Mouse (Mus musculus) G1E (cell line): ENCODE measurements around the gene Rtn4rl1. TPM values are rescaled to one million over a fixed set of nuclear protein-coding genes. Genes with fewer than 3 reads are reported as not detected.

Source experiments
- ATAC-seq: 2 replicates; pipeline ENCODE4 v1.8.0; 2016; ENCODE audit warnings: mild to moderate bottlenecking; ENCODE audit not compliant: insufficient number of reproducible peaks, poor library complexity, low FRiP score, severe bottlenecking; ENCODE audit errors: extremely low read depth
- DNase-seq: peaks from one replicate; pipeline ENCODE4 v3.0.0; 2012; ENCODE audit warnings: low spot score
- H3K27me3 ChIP-seq: 2 replicates; pipeline ENCODE4 v1.6.1; 2012; ENCODE audit warnings: mild to moderate bottlenecking, low read length, inconsistent platforms; ENCODE audit not compliant: insufficient read depth
- H3K36me3 ChIP-seq: replicated peaks from 2 replicates; pipeline ENCODE3; 2012; ENCODE audit warnings: mild to moderate bottlenecking, inconsistent platforms
- H3K4me1 ChIP-seq: 2 replicates; pipeline ENCODE4 v1.6.1; 2012; ENCODE audit warnings: low read depth, low read length, inconsistent platforms, mixed read lengths; ENCODE audit not compliant: insufficient read depth
- H3K4me3 ChIP-seq: 2 replicates; pipeline ENCODE4 v1.5.1; 2012; ENCODE audit warnings: low read depth, mild to moderate bottlenecking, inconsistent platforms, low read length, moderate library complexity, mixed read lengths
- H3K9me3 ChIP-seq: replicated peaks from 2 replicates; pipeline ENCODE4 v1.6.1; 2012; ENCODE audit warnings: inconsistent platforms
- CTCF ChIP-seq: IDR thresholded peaks from 2 replicates; pipeline ENCODE4 v1.5.1; 2012; ENCODE audit warnings: low read depth, low read length, inconsistent platforms, mixed read lengths
- GATA1 ChIP-seq: IDR thresholded peaks from 2 replicates; pipeline ENCODE4 v1.6.1; 2012; ENCODE audit warnings: borderline replicate concordance, low read length, inconsistent platforms, mixed read lengths
- GATA2 ChIP-seq: IDR thresholded peaks from 2 replicates; pipeline ENCODE4 v1.6.1; 2012; ENCODE audit warnings: low read depth, low read length, inconsistent platforms, borderline replicate concordance
- POLR2AphosphoS5 ChIP-seq: IDR thresholded peaks from 2 replicates; pipeline ENCODE4 v1.6.1; 2012; ENCODE audit warnings: low read depth, low read length, inconsistent platforms; ENCODE audit not compliant: insufficient replicate concordance
- TAL1 ChIP-seq: conservative IDR thresholded peaks from 2 replicates; pipeline ENCODE4 v1.6.1; 2012; ENCODE audit warnings: low read depth, low read length, inconsistent platforms, mixed read lengths
- polyA plus RNA-seq: library from polyadenylated mRNA; stranded (reverse); fragments of >175 nt; gene quantifications from 2 replicates; pipeline ENCODE4 v1.2.3, GENCODE M21; 2012
- total RNA-seq, 2 experiments: library from RNA; stranded (forward) in 1 of 2; stranded (reverse) in 1 of 2; fragments of 200-1000 nt in 1 of 2; fragments of >200 nt in 1 of 2; fragmentation: Nextera tagmentation in 1 of 2; gene quantifications; 2 replicates each; pipeline ENCODE4 v1.2.3; 2014 to 2017

The Rtn4rl1 gene
- total and polyA plus RNA-seq, 3 experiments: not detected

- no peak for ATAC-seq
- Histone ChIP-seq H3K9me3 (peaks cover 39% of the 10 kb centered on the region), H3K4me1 (peaks cover 16% of the 10 kb centered on the region), H3K4me3 (no peak overlapping the region), H3K27me3 (peaks cover 13% of the 10 kb centered on the region), H3K36me3 (peaks cover 75% of the 10 kb centered on the region)
- no peak for DNase-seq
- no peak for TF ChIP-seq GATA2
- no peak for TF ChIP-seq TAL1
- TF ChIP-seq GATA1: no peak
- no peak for TF ChIP-seq POLR2AphosphoS5
- no peak for TF ChIP-seq CTCF
Measured at GRCm38 (mm10) chr11:75164051-75164450, 29.5 kb upstream of the Rtn4rl1 start.

GRCm38 (mm10) chr11:75164750-75165149 lies 28.8 kb upstream of the Rtn4rl1 start:
- DNase-seq (peak; percentile 62), ATAC-seq (peak; percentile 40; the same call in 1 of the 2 replicates)
- H3K36me3 ChIP-seq: peaks cover 68% of the 10 kb centered on the region
- H3K9me3 ChIP-seq: peaks cover 45% of the 10 kb centered on the region
- TF ChIP-seq CTCF (no peak), TAL1 (no peak), GATA2 (no peak), POLR2AphosphoS5 (no peak), GATA1 (no peak)
- H3K27me3 ChIP-seq: peaks cover 20% of the 10 kb centered on the region
- H3K4me3 ChIP-seq: no peak overlapping the region; the same call in 1 of the 2 replicates
- H3K4me1 ChIP-seq: peaks cover 16% of the 10 kb centered on the region

DNA sequence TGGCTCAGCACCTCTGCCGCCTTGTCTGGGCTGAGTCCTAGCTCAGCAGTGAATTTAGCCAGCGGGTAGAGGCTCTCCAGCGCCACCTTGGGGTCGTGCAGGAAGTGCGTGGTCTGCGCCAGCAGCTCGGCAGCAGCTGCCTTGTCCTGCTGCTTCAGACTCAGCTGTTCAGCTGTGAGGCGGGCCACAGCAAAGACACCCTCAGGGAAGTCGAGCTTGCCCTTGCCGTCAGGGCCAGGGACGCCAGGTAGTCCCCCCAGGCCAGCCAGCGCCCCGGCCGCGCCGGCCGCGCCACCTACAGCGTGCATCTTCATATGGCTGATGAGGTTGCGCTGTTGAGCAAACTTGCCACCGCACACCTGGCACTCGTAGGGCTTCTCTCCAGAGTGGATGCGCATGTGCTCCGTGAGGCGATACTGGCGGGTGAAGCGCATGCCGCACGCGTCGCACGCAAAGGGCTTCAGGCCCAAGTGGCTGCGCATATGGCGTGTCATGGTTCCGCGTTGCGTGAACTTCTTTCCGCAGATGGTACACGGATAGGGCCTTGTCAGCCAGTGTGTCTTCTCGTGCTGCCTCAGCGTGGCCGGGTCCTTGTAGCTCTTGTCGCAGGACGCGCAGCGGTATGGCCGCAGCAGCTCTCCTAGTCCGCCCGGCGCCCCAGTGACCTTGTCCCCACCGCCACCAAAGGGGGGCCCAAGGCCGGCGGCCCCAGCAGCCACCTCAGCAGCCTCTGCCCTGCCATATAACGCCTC lies 28.0 kb upstream of the Rtn4rl1 start:
- Histone ChIP-seq H3K36me3 (peaks cover 59% of the 10 kb centered on the region), H3K4me1 (peaks cover 16% of the 10 kb centered on the region), H3K27me3 (peaks cover 29% of the 10 kb centered on the region), H3K4me3 (peak overlapping the region; percentile 24; the same call in 1 of the 2 replicates), H3K9me3 (peaks cover 51% of the 10 kb centered on the region)
- TF ChIP-seq CTCF: 0 out of 2 replicates have a peak, but pooled peaks have one; percentile 28
- no peak for TF ChIP-seq GATA2
- ATAC-seq (no peak), DNase-seq (no peak)

DNA sequence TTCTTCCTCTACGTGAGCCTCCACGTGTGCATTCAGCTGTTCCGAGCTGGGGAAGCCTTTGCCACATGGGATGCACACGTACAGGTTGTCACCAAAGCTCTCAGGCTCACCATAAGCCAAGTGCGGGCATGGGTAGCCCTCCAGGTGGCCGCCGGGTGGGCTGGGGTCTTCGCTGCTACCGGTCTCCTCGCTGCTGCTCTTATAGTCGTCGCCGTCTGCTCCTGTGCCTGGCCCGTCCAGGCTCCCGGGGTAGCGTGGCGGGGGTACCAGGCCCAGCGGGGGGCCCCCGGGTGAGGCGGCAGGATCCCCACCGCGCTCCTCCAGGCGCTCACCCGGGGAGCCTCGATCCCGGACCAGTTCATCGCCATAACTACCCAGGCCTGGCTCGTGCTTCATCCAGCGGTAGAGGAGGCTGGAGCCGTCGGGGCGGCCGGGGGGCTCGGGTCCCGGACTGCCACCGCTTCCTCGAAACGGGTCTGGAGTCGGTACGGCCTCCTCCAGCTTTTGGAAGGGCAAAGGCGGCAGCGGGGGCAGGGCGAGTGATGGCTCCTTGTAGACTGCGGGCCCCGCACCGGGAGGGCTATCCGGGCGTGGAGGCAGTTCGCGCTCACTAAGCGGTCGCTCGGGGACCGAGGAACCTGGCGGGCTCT lies 27.3 kb upstream of the Rtn4rl1 start:
- ATAC-seq: no peak
- no peak for TF ChIP-seq POLR2AphosphoS5
- TF ChIP-seq GATA1: no peak
- TF ChIP-seq CTCF: no peak
- TF ChIP-seq GATA2: no peak
- TF ChIP-seq TAL1: no peak
- Histone ChIP-seq H3K4me1 (peaks cover 16% of the 10 kb centered on the region), H3K9me3 (peaks cover 53% of the 10 kb centered on the region), H3K27me3 (peaks cover 36% of the 10 kb centered on the region), H3K4me3 (peak overlapping the region; percentile 24; the same call in 1 of the 2 replicates), H3K36me3 (peaks cover 52% of the 10 kb centered on the region)
- DNase-seq: no peak

GRCm38 (mm10) chr11:75166861-75167642 lies 26.5 kb upstream of the Rtn4rl1 start:
- peaks cover 20% of the 10 kb centered on the region for H3K4me1 ChIP-seq
- TF ChIP-seq GATA1: no peak
- TF ChIP-seq CTCF: no peak
- TF ChIP-seq TAL1: no peak
- TF ChIP-seq GATA2: no peak
- no peak for TF ChIP-seq POLR2AphosphoS5
- peaks cover 43% of the 10 kb centered on the region for H3K27me3 ChIP-seq
- H3K4me3 ChIP-seq: peak overlapping the region; percentile 29; the same call in 1 of the 2 replicates
- ATAC-seq (no peak), DNase-seq (no peak)
- H3K36me3 ChIP-seq: peaks cover 45% of the 10 kb centered on the region
- peaks cover 56% of the 10 kb centered on the region for H3K9me3 ChIP-seq
